Mouse (Mus musculus): ENCODE measurements at regions not wholly inside any gene's neighbourhood (a gene's known extent, or its start where the extent isn't known, plus 50 kb on each side); places are given as distances from the start of the nearest gene placed in this dataset.

- H3K27me3 ChIP-seq (ENCODE audit: control insufficient read depth, insufficient read depth, low read length), result no peaks in the 10 kb centered on the region
- ATAC-seq (ENCODE audit: low FRiP score, low read depth) (no peak), DNase-seq (ENCODE audit: low spot score) (no peak)
- no peak overlapping the region for H3K9ac ChIP-seq (ENCODE audit: low read depth, low read length, severe bottlenecking)
- H3K4me2 ChIP-seq (replicated peaks; ENCODE audit: low read depth, low read length, severe bottlenecking), result no peak overlapping the region
- H3K9me3 ChIP-seq (ENCODE audit: control insufficient read depth, low read length), result no peaks in the 10 kb centered on the region
- H3K4me1 ChIP-seq (ENCODE audit: control insufficient read depth, insufficient read depth, low read length), result no peaks in the 10 kb centered on the region
- no peak overlapping the region for H3K27ac ChIP-seq (replicated peaks; ENCODE audit: low read depth, low read length)
- 81% methylated on average over 2 of the region's 2 CpGs for WGBS
- H3K4me3 ChIP-seq (replicated peaks; ENCODE audit: low read length), result no peak overlapping the region
- TF ChIP-seq POLR2A (IDR thresholded peaks at IDR 0.05; ENCODE audit: borderline replicate concordance, extremely low read depth, insufficient read depth, insufficient read length), result no peak
- H3K36me3 ChIP-seq (ENCODE audit: control insufficient read depth, insufficient read depth, low read length), result no peaks in the 10 kb centered on the region
These were observed 376.6 kb upstream of the Cobl start for GRCm38 (mm10) chr11:12841393-12841792.

DNA sequence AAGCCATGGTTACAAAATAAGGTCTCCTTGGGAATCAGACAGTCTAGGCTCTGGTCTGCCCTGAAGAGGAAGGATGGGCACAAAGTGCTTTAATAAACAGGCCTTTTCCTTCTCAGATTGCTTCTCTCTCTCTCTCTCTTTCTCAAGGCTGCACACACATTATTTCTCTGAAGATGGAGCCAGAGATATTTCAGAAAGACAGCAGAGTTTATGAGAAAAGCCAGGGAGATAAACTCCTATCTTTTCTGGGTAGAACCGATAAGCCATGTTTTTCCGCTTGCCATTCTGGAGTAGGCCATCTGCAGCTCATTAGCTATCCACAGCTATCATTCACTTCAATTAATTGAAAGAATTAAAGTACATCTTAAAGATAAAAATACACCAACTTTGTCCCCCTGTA, 373.2 kb upstream of the Cobl start:
- WGBS, result 63% methylated on average over 2 of the region's 2 CpGs

GRCm38 (mm10) chr11:12837387-12837786, 372.6 kb upstream of the Cobl start:
- Histone ChIP-seq H3K4me1 (ENCODE audit: control insufficient read depth, insufficient read depth, low read length) (no peaks in the 10 kb centered on the region), H3K9ac (ENCODE audit: low read depth, low read length, severe bottlenecking) (no peak overlapping the region), H3K9me3 (ENCODE audit: control insufficient read depth, low read length) (no peaks in the 10 kb centered on the region), H3K27me3 (ENCODE audit: control insufficient read depth, insufficient read depth, low read length) (no peaks in the 10 kb centered on the region), H3K4me3 (replicated peaks; ENCODE audit: low read length) (no peak overlapping the region), H3K36me3 (ENCODE audit: control insufficient read depth, insufficient read depth, low read length) (no peaks in the 10 kb centered on the region), H3K4me2 (replicated peaks; ENCODE audit: low read depth, low read length, severe bottlenecking) (no peak overlapping the region), H3K27ac (replicated peaks; ENCODE audit: low read depth, low read length) (no peak overlapping the region)
- WGBS, result 65% methylated on average over 2 of the region's 2 CpGs
- ATAC-seq (ENCODE audit: low FRiP score, low read depth) (no peak), DNase-seq (ENCODE audit: low spot score) (no peak)
- TF ChIP-seq POLR2A (IDR thresholded peaks at IDR 0.05; ENCODE audit: borderline replicate concordance, extremely low read depth, insufficient read depth, insufficient read length), result no peak

More for the DNA sequence above, 373.2 kb upstream of the Cobl start:
- no peak overlapping the region for H3K4me3 ChIP-seq (replicated peaks; ENCODE audit: low read length)
- H3K9ac ChIP-seq (ENCODE audit: low read depth, low read length, severe bottlenecking), result no peak overlapping the region
- ATAC-seq (ENCODE audit: low FRiP score, low read depth) (no peak), DNase-seq (ENCODE audit: low spot score) (no peak)
- H3K4me1 ChIP-seq (ENCODE audit: control insufficient read depth, insufficient read depth, low read length), result no peaks in the 10 kb centered on the region
- no peaks in the 10 kb centered on the region for H3K36me3 ChIP-seq (ENCODE audit: control insufficient read depth, insufficient read depth, low read length)
- TF ChIP-seq POLR2A (IDR thresholded peaks at IDR 0.05; ENCODE audit: borderline replicate concordance, extremely low read depth, insufficient read depth, insufficient read length), result no peak
- H3K27ac ChIP-seq (replicated peaks; ENCODE audit: low read depth, low read length), result no peak overlapping the region
- H3K9me3 ChIP-seq (ENCODE audit: control insufficient read depth, low read length), result no peaks in the 10 kb centered on the region
- H3K27me3 ChIP-seq (ENCODE audit: control insufficient read depth, insufficient read depth, low read length), result no peaks in the 10 kb centered on the region
- H3K4me2 ChIP-seq (replicated peaks; ENCODE audit: low read depth, low read length, severe bottlenecking), result no peak overlapping the region

DNA sequence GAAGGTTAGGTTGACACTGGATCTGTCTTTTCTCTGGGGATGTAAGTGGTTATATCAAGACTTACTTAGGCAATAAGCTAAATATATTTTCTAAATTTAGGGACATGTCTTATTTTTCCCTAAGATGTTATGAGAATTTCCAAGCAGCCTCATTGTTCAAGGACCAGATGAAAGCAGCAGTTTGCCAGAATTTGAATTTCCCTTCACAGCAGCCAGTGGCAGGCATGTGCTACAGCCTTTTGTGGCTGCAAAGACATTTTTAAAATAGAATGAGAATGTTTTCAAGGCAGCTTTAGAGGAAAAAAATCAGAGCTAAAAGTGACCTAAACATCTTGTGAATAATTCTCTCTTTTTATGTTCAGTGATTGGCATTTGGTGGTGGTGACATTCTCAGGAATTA, 371.6 kb upstream of the Cobl start:
- DNase-seq (ENCODE audit: low spot score) (no peak), ATAC-seq (ENCODE audit: low FRiP score, low read depth) (no peak)
- Histone ChIP-seq H3K4me1 (ENCODE audit: control insufficient read depth, insufficient read depth, low read length) (no peaks in the 10 kb centered on the region), H3K27me3 (ENCODE audit: control insufficient read depth, insufficient read depth, low read length) (no peaks in the 10 kb centered on the region), H3K27ac (replicated peaks; ENCODE audit: low read depth, low read length) (no peak overlapping the region), H3K36me3 (ENCODE audit: control insufficient read depth, insufficient read depth, low read length) (no peaks in the 10 kb centered on the region), H3K4me2 (replicated peaks; ENCODE audit: low read depth, low read length, severe bottlenecking) (no peak overlapping the region), H3K9me3 (ENCODE audit: control insufficient read depth, low read length) (no peaks in the 10 kb centered on the region), H3K4me3 (replicated peaks; ENCODE audit: low read length) (no peak overlapping the region), H3K9ac (ENCODE audit: low read depth, low read length, severe bottlenecking) (no peak overlapping the region)
- no peak for TF ChIP-seq POLR2A (IDR thresholded peaks at IDR 0.05; ENCODE audit: borderline replicate concordance, extremely low read depth, insufficient read depth, insufficient read length)

DNA sequence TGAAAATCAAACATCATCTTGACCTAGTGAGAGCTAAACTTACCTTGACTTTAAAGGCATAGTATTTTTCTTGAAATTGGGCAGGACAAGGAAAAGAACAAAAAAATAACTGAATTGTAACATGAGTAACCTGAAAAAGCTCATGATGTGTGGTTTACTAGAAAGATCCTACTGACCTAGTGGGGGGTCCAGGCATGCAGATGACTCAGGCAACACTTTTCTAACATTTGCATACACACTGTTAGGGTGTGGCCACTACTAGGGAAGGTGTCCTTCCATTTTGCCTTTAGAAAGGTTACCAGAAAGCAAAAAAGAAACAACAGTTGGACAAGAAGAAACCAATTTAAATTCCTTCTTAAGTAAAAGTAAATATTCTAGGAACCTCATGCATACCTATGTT, 347.3 kb upstream of the Cobl start:
- Histone ChIP-seq H3K9ac (ENCODE audit: low read depth, low read length, severe bottlenecking) (no peak overlapping the region), H3K4me1 (ENCODE audit: control insufficient read depth, insufficient read depth, low read length) (no peaks in the 10 kb centered on the region), H3K4me2 (replicated peaks; ENCODE audit: low read depth, low read length, severe bottlenecking) (no peak overlapping the region), H3K36me3 (ENCODE audit: control insufficient read depth, insufficient read depth, low read length) (no peaks in the 10 kb centered on the region), H3K27me3 (ENCODE audit: control insufficient read depth, insufficient read depth, low read length) (no peaks in the 10 kb centered on the region), H3K27ac (replicated peaks; ENCODE audit: low read depth, low read length) (no peak overlapping the region), H3K4me3 (replicated peaks; ENCODE audit: low read length) (no peak overlapping the region), H3K9me3 (ENCODE audit: control insufficient read depth, low read length) (no peaks in the 10 kb centered on the region)
- DNase-seq (ENCODE audit: low spot score), result no peak
- ATAC-seq (ENCODE audit: low FRiP score, low read depth), result no peak
- no peak for TF ChIP-seq POLR2A (IDR thresholded peaks at IDR 0.05; ENCODE audit: borderline replicate concordance, extremely low read depth, insufficient read depth, insufficient read length)

Measured in limb, embryonic 14.5 days (tissue).